Mouse (Mus musculus) small intestine, adult 2 months (tissue): ENCODE measurements around the gene Slc2a13.

Source experiments
- CTCF ChIP-seq: fragments of 200-500 bp; IDR thresholded peaks from 2 replicates; pipeline ENCODE4 v1.5.1; 2012; ENCODE audit warnings: low read depth, mild to moderate bottlenecking, control low read depth, inconsistent platforms, low read length, moderate library complexity, mixed read lengths; ENCODE audit not compliant: insufficient replicate concordance, insufficient read length; ENCODE audit errors: extremely low read depth
- POLR2A ChIP-seq: fragments of 200-500 bp; IDR thresholded peaks from 2 replicates; pipeline ENCODE4 v1.6.1; 2012; ENCODE audit warnings: low read depth, mild to moderate bottlenecking, control low read depth, inconsistent platforms, low read length, moderate library complexity

DNA sequence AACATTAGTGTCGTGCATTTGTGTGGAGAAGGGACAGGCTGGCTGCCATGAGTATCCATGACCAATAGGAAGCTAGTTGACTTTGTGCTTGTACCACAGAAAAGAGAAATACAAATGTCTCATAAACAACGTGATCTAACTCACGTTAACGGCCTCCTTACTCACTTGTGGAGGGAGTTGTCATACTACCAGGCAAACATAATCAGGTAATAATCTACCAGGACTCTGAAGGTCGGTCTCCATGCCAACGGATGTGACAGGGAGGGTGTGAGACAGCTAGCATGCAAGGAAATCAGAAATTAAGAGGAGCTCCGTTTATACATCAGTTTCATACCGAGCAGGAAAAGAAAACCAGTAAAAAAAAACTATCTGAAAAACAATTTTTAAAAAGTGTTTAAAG is 6.3 kb downstream of the Slc2a13 start:
- no peak for TF ChIP-seq POLR2A
- TF ChIP-seq CTCF = no peak
